Mouse (Mus musculus) liver, adult 10 weeks (tissue): ENCODE data around the gene Stk32c. TPM values are rescaled to one million over a fixed set of nuclear protein-coding genes. Genes with fewer than 3 reads are reported as not detected.

Experiments
- polyA plus RNA-seq: library from polyadenylated mRNA; stranded (reverse); fragments of 350-450 nt; fragmentation: Illumina TruSeq; extraction: RNeasy Lipid Tissue Mini Kit (QIAGEN cat#74804); gene quantifications from one replicate; pipeline ENCODE4 v1.2.3, GENCODE M21; 2014; ENCODE audit warnings: low read depth, low replicate concordance

Stk32c gene
- not detected for polyA plus RNA-seq

GRCm38 (mm10) chr7:139212754-139213745 is at the start of gene Stk32c, which contains the start of gene Lrrc27:
Gene Stk32c, minus strand, starts transcription at chr7:139213307.
Gene Lrrc27, plus strand, starts transcription at chr7:139212988.

DNA sequence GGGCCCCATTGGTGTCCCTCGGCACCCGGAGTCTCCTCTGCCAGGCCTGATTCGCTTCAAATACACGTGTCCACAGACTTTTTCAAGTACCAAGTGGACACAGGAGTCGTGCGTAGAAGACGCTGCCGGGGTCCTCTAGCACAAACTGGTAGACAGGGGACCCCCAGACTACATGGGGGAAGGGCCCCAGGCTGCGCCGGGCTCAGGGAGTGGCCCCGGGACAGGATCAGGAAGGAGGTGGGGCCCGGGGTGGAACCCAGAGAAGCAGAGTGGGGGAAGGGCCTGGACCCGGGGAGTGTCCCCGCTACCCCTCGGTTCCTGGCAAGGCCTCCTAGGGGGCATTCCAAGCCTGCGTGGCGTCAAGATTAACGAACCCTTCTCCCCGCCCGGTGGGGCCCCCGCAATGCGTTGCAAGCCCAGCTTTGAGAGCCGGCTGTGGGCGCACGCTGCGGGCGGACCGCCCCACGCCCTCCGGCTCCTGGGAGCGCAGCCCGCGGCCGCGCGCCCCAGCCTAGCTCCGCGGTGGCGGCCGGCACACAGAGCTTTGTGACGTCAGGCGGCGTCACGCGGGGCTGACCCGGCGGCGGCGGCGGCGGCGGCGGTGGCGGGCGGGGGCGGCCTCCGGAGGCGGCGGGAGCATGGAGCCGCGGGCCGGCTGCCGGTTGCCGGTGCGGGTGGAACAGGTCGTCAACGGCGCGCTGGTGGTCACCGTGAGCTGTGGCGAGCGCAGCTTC is 34.9 kb upstream of the Stk32c start, which contains the start of gene Pwwp2b:
Pwwp2b (plus strand) TSS at position 602 of the 734 bp plus-strand sequence.

DNA sequence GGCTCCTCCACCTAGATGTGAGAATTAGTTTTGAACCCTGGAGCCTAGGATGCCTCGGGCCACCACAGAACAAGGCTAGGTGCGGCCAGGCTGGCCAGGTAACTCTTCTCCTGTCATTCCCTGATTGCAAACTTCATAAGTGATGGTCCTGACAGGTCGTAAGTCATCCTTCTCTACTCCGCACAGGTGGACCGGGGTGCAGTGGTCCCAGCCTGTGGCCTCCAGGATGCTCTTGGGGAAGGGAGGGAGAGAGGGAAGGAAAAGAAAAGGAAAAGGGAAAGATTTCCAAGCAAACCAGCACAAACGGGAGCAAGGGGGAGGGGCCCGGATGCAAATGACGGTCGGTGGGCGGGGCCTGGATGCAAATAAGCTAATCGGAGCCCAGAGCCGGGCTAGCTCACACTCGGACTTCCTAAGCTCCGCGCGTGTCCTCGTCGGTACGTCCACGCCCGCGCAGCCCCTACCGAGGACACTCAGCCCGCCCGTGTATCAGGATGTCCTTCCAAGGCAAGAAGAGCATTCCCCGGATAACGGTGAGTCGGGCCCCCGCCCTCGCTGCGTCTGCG is 127.4 kb downstream of the Stk32c start, which contains the start of gene Dpysl4:
Dpysl4 (plus strand) TSS at position 373 of the 566 bp plus-strand sequence.

Other genes with a start within 250 kb of the Stk32c start
- not detected for gene Dpysl4, start 127.3 kb downstream of the Stk32c start, polyA plus RNA-seq
- 0.69 TPM for gene Lrrc27, start 319 bp downstream of the Stk32c start, polyA plus RNA-seq
- not detected for gene Pwwp2b, start 35.2 kb upstream of the Stk32c start, polyA plus RNA-seq
- 6.5 TPM for gene Inpp5a, start 175.8 kb upstream of the Stk32c start, polyA plus RNA-seq